ENCODE assay signal across 13 mouse cellular contexts in the genomic region with DNA sequence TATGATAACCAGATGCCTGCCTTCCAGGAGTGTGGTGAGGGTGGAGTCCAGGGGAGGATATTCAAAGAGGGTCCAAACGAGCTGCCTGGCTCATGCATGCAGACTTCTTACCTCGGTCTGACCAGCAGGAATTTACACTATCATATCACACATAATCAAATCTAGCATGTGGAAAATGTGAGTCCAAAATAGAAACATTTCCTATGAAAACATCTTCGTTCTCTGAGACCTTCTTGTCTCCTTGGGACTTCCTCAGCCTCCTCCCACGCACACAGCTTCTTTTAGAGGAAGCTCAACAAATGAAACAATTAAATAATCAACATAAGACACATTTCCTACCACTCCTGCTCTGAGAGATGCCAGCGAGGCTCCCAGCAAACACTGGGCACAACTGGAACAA. TPM values are rescaled to one million over a fixed set of nuclear protein-coding genes. Genes with fewer than 3 reads are reported as not detected.
A peak's percentile ranks its signal among the peaks of the same experiment; 100 is the strongest.
DNase-seq lines count a peak whose midpoint lies in the region; ATAC-seq and TF ChIP-seq lines count a peak whose summit lies in the region.
"Had no signal": no experiment of that assay in that cellular context is flagged by ENCODE, and none has a peak within 500 bp of the region (broad histone marks: within the 10 kb centered on the region; RNA-seq: fewer than 3 reads in every experiment).

No protein-coding gene starts in this region.

- no peaks in the 10 kb centered on the region for H3K36me3 ChIP-seq in heart, postnatal 0 days (replicated peaks; ENCODE audit: control insufficient read depth, insufficient read depth, low read length)
- 0 out of 2 replicates have a peak, but pooled peaks cover 9% of the 10 kb centered on the region for H3K36me3 ChIP-seq in macrophage (ENCODE audit: inconsistent target)
- no peaks in the 10 kb centered on the region for H3K36me3 ChIP-seq in midbrain, embryonic 16.5 days (ENCODE audit: control insufficient read depth, insufficient read depth, low read length)
- H3K36me3 ChIP-seq: intestine, embryonic 15.5 days had no signal

- peaks cover 5% of the 10 kb centered on the region for H3K4me1 ChIP-seq in embryonic fibroblast, embryonic 13.5 days (ENCODE audit: control insufficient read depth, insufficient read depth, low read length)
- peaks cover 11% of the 10 kb centered on the region; the same call in 1 of the 2 replicates for H3K4me1 ChIP-seq in heart, postnatal 0 days (ENCODE audit: control insufficient read depth, insufficient read depth)
- H3K4me1 ChIP-seq in midbrain, embryonic 16.5 days (ENCODE audit: control insufficient read depth, insufficient read depth, low read length): no peaks in the 10 kb centered on the region

- TF ChIP-seq CTCF in left cerebral cortex, adult 2 months (IDR thresholded peaks at IDR 0.05): no peak
- no peak for TF ChIP-seq CTCF in embryonic fibroblast, embryonic 13.5 days (IDR thresholded peaks at IDR 0.05; ENCODE audit: borderline replicate concordance, insufficient read depth, low read length)
- TF ChIP-seq CTCF in heart, postnatal 0 days (IDR thresholded peaks at IDR 0.05; ENCODE audit: low read depth): no peak

- intact Hi-C loops in left cerebral cortex, adult 2 months (cut with DNase I): no loop called here

- TF ChIP-seq POLR2A in embryonic fibroblast, embryonic 13.5 days (IDR thresholded peaks at IDR 0.05; ENCODE audit: low read depth, low read length): no peak

- peak overlapping the region; percentile 69 for H3K27ac ChIP-seq in left cerebral cortex, adult 2 months
- H3K27ac ChIP-seq in embryonic fibroblast, embryonic 13.5 days (ENCODE audit: insufficient read depth, low read length): peak overlapping the region; percentile 19; the same call in 1 of the 2 replicates
- H3K27ac ChIP-seq in heart, postnatal 0 days (ENCODE audit: low read depth): peak overlapping the region; percentile 75
- peak overlapping the region; percentile 69 for H3K27ac ChIP-seq in macrophage
- no peak overlapping the region for H3K27ac ChIP-seq in midbrain, embryonic 16.5 days (ENCODE audit: low read length)
- H3K27ac ChIP-seq: intestine, embryonic 15.5 days had no signal

- H3K4me3 ChIP-seq in left cerebral cortex, adult 2 months: no peak overlapping the region
- H3K4me3 ChIP-seq in embryonic fibroblast, embryonic 13.5 days (ENCODE audit: insufficient read depth, low read length): no peak overlapping the region
- no peak overlapping the region for H3K4me3 ChIP-seq in heart, postnatal 0 days (ENCODE audit: low read depth, low read length)
- no peak overlapping the region for H3K4me3 ChIP-seq in macrophage (ENCODE audit: inconsistent target)
- H3K4me3 ChIP-seq in midbrain, embryonic 16.5 days (ENCODE audit: low read depth, low read length): no peak overlapping the region
- H3K4me3 ChIP-seq: intestine, embryonic 15.5 days had no signal

- H3K27me3 ChIP-seq in heart, postnatal 0 days (ENCODE audit: control insufficient read depth, insufficient read depth, low read length): no peaks in the 10 kb centered on the region
- H3K27me3 ChIP-seq in midbrain, embryonic 16.5 days (ENCODE audit: control insufficient read depth, insufficient read depth, low read depth, low read length): no peaks in the 10 kb centered on the region
- H3K27me3 ChIP-seq: intestine, embryonic 15.5 days had no signal

- WGBS in heart, postnatal 0 days: 43% methylated on average over 5 of the region's 5 CpGs
- WGBS in macrophage (ENCODE audit: missing documents): 56% methylated on average over 5 of the region's 5 CpGs
- WGBS in midbrain, embryonic 16.5 days: 83% methylated on average over 5 of the region's 5 CpGs

- peaks cover 9% of the 10 kb centered on the region; the same call in 1 of the 2 replicates for H3K79me2 ChIP-seq in macrophage (ENCODE audit: inconsistent target)

- no peaks in the 10 kb centered on the region for H3K9me3 ChIP-seq in heart, postnatal 0 days (replicated peaks; ENCODE audit: control insufficient read depth, low read length)
- H3K9me3 ChIP-seq in midbrain, embryonic 16.5 days (replicated peaks; ENCODE audit: control insufficient read depth, low read length, poor library complexity, severe bottlenecking): no peaks in the 10 kb centered on the region
- H3K9me3 ChIP-seq: intestine, embryonic 15.5 days had no signal

- ATAC-seq in heart, postnatal 0 days (ENCODE audit: insufficient read depth, low read depth): no peak
- ATAC-seq in midbrain, embryonic 16.5 days: no peak
- ATAC-seq: intestine, embryonic 15.5 days; liver, postnatal 0 days had no signal

- no peak for DNase-seq in left cerebral cortex, adult 2 months (ENCODE audit: extremely low spot score in 1 of 2, low spot score in 2 of 2)
- DNase-seq in left cerebral cortex, adult 8-10 months (ENCODE audit: low spot score in 2 of 2): no peak
- DNase-seq in heart, postnatal 0 days (ENCODE audit: low spot score): peak; percentile 41
- DNase-seq in cerebellum, adult 8-10 months: no peak
- DNase-seq: adrenal gland, postnatal 14 days; cerebellum, postnatal 10 days; gastrocnemius, postnatal 36 days; liver, postnatal 0 days; thymus, postnatal 25 days had no signal

- TF ChIP-seq EP300 in heart, postnatal 0 days (IDR thresholded peaks at IDR 0.05; ENCODE audit: low read depth): peak; percentile 81; the same call in 1 of the 2 replicates

- H3K9ac ChIP-seq in heart, postnatal 0 days (replicated peaks; ENCODE audit: low read depth, low read length): no peak overlapping the region
- no peak overlapping the region for H3K9ac ChIP-seq in midbrain, embryonic 16.5 days (ENCODE audit: low read depth, low read length)
- H3K9ac ChIP-seq: intestine, embryonic 15.5 days; liver, postnatal 0 days had no signal

- no peak overlapping the region for H3K4me2 ChIP-seq in heart, postnatal 0 days (ENCODE audit: low read depth, low read length)
- H3K4me2 ChIP-seq in midbrain, embryonic 16.5 days (ENCODE audit: low read length): no peak overlapping the region
- H3K4me2 ChIP-seq: intestine, embryonic 15.5 days had no signal

RNA-seq across cellular contexts. Expression of a gene that starts 21.4 kb away (rescaled TPM):
- not detected for total RNA-seq in left cerebral cortex, adult 2 months (2021)
- total RNA-seq in left cerebral cortex, adult 8-10 months (2022): not detected
- polyA plus RNA-seq in embryonic fibroblast, embryonic 13.5 days (2011; ENCODE audit: insufficient read length, low read depth, missing spikeins): not detected in 2 replicates
- total RNA-seq in heart, postnatal 0 days (2014; rRNA removed; ENCODE audit: low replicate concordance): not detected in 2 replicates
- polyA plus RNA-seq in heart, postnatal 0 days (2015; fragmentation: Nextera tagmentation; extraction: Ambion mirVana): not detected in 2 replicates
- total RNA-seq in macrophage (2018; cell fraction: chromatin; rRNA removed): not detected
- total RNA-seq in macrophage (2018; cell fraction: cytosol; rRNA removed): not detected
- total RNA-seq in macrophage (2018; cell fraction: nucleus; rRNA removed): not detected
- not detected in 3 replicates for polyA plus RNA-seq in macrophage (2018)
- polyA plus RNA-seq in midbrain, embryonic 16.5 days (2015; fragmentation: Nextera tagmentation; extraction: Ambion mirVana): not detected in 2 replicates
- total RNA-seq: adrenal gland, postnatal 14 days; gastrocnemius, postnatal 36 days had no signal
- polyA plus RNA-seq: intestine, embryonic 15.5 days; liver, postnatal 0 days had no signal

RNA-seq across cellular contexts. Expression of a gene that starts 30.5 kb away (rescaled TPM):
- 10 to 100 TPM; 11.8 to 13.6 TPM for total RNA-seq in left cerebral cortex, adult 2 months (2021)
- 10 to 100 TPM; 12.8 to 15.2 (median 14.3) TPM for total RNA-seq in left cerebral cortex, adult 8-10 months (2022)
- 40.5 and 42.4 TPM in 2 replicates for polyA plus RNA-seq in embryonic fibroblast, embryonic 13.5 days (2011; ENCODE audit: insufficient read length, low read depth, missing spikeins)
- 3.6 and 6.5 TPM in 2 replicates for total RNA-seq in heart, postnatal 0 days (2014; rRNA removed; ENCODE audit: low replicate concordance)
- 2.8 and 3.3 TPM in 2 replicates for polyA plus RNA-seq in heart, postnatal 0 days (2015; fragmentation: Nextera tagmentation; extraction: Ambion mirVana)
- total RNA-seq in macrophage (2018; cell fraction: chromatin; rRNA removed): 10 to 100 TPM in 19 of 26 experiments, 1 to 10 TPM in 7; 3.7 to 76.2 (median 44.4) TPM
- total RNA-seq in macrophage (2018; cell fraction: cytosol; rRNA removed): 10 to 100 TPM in 11 of 26 experiments, 1 to 10 TPM in 15; 1.8 to 13.1 (median 9.8) TPM
- 10 to 100 TPM in 17 of 26 experiments, 1 to 10 TPM in 9; 4.6 to 47.1 (median 18.3) TPM for total RNA-seq in macrophage (2018; cell fraction: nucleus; rRNA removed)
- 7.4 to 8.2 TPM (median 7.9 TPM) in 3 replicates for polyA plus RNA-seq in macrophage (2018)
- 7.7 and 7.8 TPM in 2 replicates for polyA plus RNA-seq in midbrain, embryonic 16.5 days (2015; fragmentation: Nextera tagmentation; extraction: Ambion mirVana)

RNA-seq across cellular contexts. Expression of a gene that starts 30.5 kb away (rescaled TPM):
- total RNA-seq in left cerebral cortex, adult 2 months (2021): 10 to 100 TPM; 68.3 to 68.5 TPM
- 10 to 100 TPM; 65.8 to 84.1 (median 71.5) TPM for total RNA-seq in left cerebral cortex, adult 8-10 months (2022)
- polyA plus RNA-seq in embryonic fibroblast, embryonic 13.5 days (2011; ENCODE audit: insufficient read length, low read depth, missing spikeins): 55.9 and 57.0 TPM in 2 replicates
- 25.2 and 37.5 TPM in 2 replicates for total RNA-seq in heart, postnatal 0 days (2014; rRNA removed; ENCODE audit: low replicate concordance)
- polyA plus RNA-seq in heart, postnatal 0 days (2015; fragmentation: Nextera tagmentation; extraction: Ambion mirVana): 6.5 and 6.8 TPM in 2 replicates
- total RNA-seq in macrophage (2018; cell fraction: chromatin; rRNA removed): 100 to 1,000 TPM; 145 to 318 (median 210) TPM
- total RNA-seq in macrophage (2018; cell fraction: cytosol; rRNA removed): 10 to 100 TPM; 37.6 to 68.8 (median 52.4) TPM
- total RNA-seq in macrophage (2018; cell fraction: nucleus; rRNA removed): 100 to 1,000 TPM; 104 to 290 (median 162) TPM
- 34.6 to 40.1 TPM (median 35.6 TPM) in 3 replicates for polyA plus RNA-seq in macrophage (2018)
- polyA plus RNA-seq in midbrain, embryonic 16.5 days (2015; fragmentation: Nextera tagmentation; extraction: Ambion mirVana): 7.9 and 8.1 TPM in 2 replicates

RNA-seq across cellular contexts. Expression of a gene that starts 40.9 kb away (rescaled TPM):
- under 1 TPM; 0.14 to 0.23 TPM for total RNA-seq in left cerebral cortex, adult 2 months (2021)
- 1 to 10 TPM in 1 of 4 experiments, under 1 TPM in 3; 0.24 to 1.1 (median 0.29) TPM for total RNA-seq in left cerebral cortex, adult 8-10 months (2022)
- polyA plus RNA-seq in embryonic fibroblast, embryonic 13.5 days (2011; ENCODE audit: insufficient read length, low read depth, missing spikeins): not detected in 2 replicates
- 0.88 and 5.4 TPM in 2 replicates for total RNA-seq in heart, postnatal 0 days (2014; rRNA removed; ENCODE audit: low replicate concordance)
- polyA plus RNA-seq in heart, postnatal 0 days (2015; fragmentation: Nextera tagmentation; extraction: Ambion mirVana): 0.81 and 1.2 TPM in 2 replicates
- total RNA-seq in macrophage (2018; cell fraction: chromatin; rRNA removed): not detected
- total RNA-seq in macrophage (2018; cell fraction: cytosol; rRNA removed): not detected
- not detected for total RNA-seq in macrophage (2018; cell fraction: nucleus; rRNA removed)
- not detected in 3 replicates for polyA plus RNA-seq in macrophage (2018)
- polyA plus RNA-seq in midbrain, embryonic 16.5 days (2015; fragmentation: Nextera tagmentation; extraction: Ambion mirVana): not detected in 2 replicates
- polyA plus RNA-seq: liver, postnatal 0 days had no signal
